Mouse (Mus musculus) forebrain, postnatal 0 days (tissue): ENCODE measurements around the gene F3. TPM values are rescaled to one million over a fixed set of nuclear protein-coding genes. Genes with fewer than 3 reads are reported as not detected.
"Not testable (repeated sequence)": the region's sequence is repeated elsewhere in the genome, so short reads cannot be mapped to it uniquely, and the experiment has no call there.

Experiments used
- ATAC-seq: fragments of 200-750 bp; cut with Nextera tagmentation; 2 replicates; pipeline ENCODE4 v1.8.0; 2017; ENCODE audit warnings: mild to moderate bottlenecking, moderate library complexity
- DNase-seq: peaks from one replicate; pipeline ENCODE4 v3.0.0-alpha.2; 2015
- H3K27ac ChIP-seq: fragments of 300-500 bp; sonication (generic); 2 replicates; pipeline ENCODE4 v1.5.1; 2014; ENCODE audit warnings: low read depth, mild to moderate bottlenecking, antibody characterized with exemption, low read length, moderate library complexity, mixed read lengths
- H3K27me3 ChIP-seq: fragments of 300-500 bp; sonication (generic); 2 replicates; pipeline ENCODE4 v1.6.1; 2014; ENCODE audit warnings: mild to moderate bottlenecking, low read length, mixed read lengths; ENCODE audit not compliant: insufficient read depth
- H3K36me3 ChIP-seq: fragments of 300-500 bp; sonication (generic); 2 replicates; pipeline ENCODE4 v1.6.1; 2014; ENCODE audit warnings: mild to moderate bottlenecking, moderate library complexity; ENCODE audit not compliant: insufficient read depth
- H3K4me1 ChIP-seq: fragments of 300-500 bp; sonication (generic); 2 replicates; pipeline ENCODE4 v1.6.1; 2014; ENCODE audit warnings: antibody characterized with exemption; ENCODE audit not compliant: insufficient read depth
- H3K4me2 ChIP-seq: fragments of 300-500 bp; sonication (generic); 2 replicates; pipeline ENCODE4 v1.6.1; 2014; ENCODE audit warnings: low read depth, mild to moderate bottlenecking, moderate library complexity
- H3K4me3 ChIP-seq: fragments of 300-500 bp; sonication (generic); 2 replicates; pipeline ENCODE4 v1.5.1; 2014; ENCODE audit warnings: low read depth, low read length, mixed read lengths
- H3K9ac ChIP-seq: fragments of 300-500 bp; sonication (generic); 2 replicates; pipeline ENCODE4 v1.6.1; 2014; ENCODE audit warnings: mild to moderate bottlenecking
- H3K9me3 ChIP-seq: fragments of 300-500 bp; sonication (generic); 2 replicates; pipeline ENCODE4 v1.6.1; 2016; ENCODE audit warnings: low read length
- CTCF ChIP-seq: sonication (generic); IDR thresholded peaks from 2 replicates; pipeline ENCODE4 v1.5.1; 2016; ENCODE audit warnings: antibody characterized with exemption, control low read depth, low read depth
- WGBS: fragments of 180-500 bp; shearing (Covaris S2); extraction: QIAGEN DNeasy Blood & Tissue Kit; methylation state at CpG from one replicate; pipeline ENCODE4 v1.1.7; 2014; 5-methylcytosine and 5-hydroxymethylcytosine counted together
- polyA plus RNA-seq: library from polyadenylated mRNA; unstranded; fragments of >200 nt; fragmentation: Nextera tagmentation; extraction: Ambion mirVana; gene quantifications from 2 replicates; pipeline ENCODE4 v1.2.1, GENCODE M21; 2015
- total RNA-seq: library from RNA; depleted of rRNA; stranded (reverse); fragments of >200 nt; gene quantifications from 2 replicates; pipeline ENCODE4 v1.2.3, GENCODE M21; 2014

The F3 gene
- total and polyA plus RNA-seq, 2 experiments from 2014 or later = 11.5 to 14.2 TPM

DNA sequence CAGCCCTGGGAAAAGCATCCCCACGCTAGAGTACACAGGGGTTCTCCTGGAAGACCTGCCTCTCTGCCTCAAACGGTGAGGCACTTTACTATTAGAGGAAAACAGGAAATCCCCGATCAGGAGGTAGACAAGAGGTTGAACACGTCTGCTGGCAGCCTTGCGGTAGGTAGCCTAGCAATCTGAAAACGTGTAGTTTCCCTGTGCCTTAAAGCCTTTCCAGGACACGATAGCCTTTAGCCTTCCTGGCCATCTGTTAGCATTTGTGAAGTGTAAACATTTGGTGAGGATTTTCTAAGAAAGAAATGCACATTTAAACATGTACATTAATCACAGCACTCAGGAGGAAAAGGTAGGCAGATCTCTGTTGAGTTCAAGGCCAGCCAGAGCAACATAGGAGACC lies 35.0 kb downstream of the F3 start:
- Histone ChIP-seq H3K27ac (no peak overlapping the region), H3K4me1 (no peaks in the 10 kb centered on the region), H3K4me2 (no peak overlapping the region), H3K36me3 (peaks cover 11% of the 10 kb centered on the region), H3K27me3 (no peaks in the 10 kb centered on the region), H3K4me3 (no peak overlapping the region), H3K9ac (no peak overlapping the region), H3K9me3 (no peaks in the 10 kb centered on the region)
- 75% methylated on average over 7 of the region's 7 CpGs for WGBS
- no peak for TF ChIP-seq CTCF
- ATAC-seq (no peak), DNase-seq (no peak)

DNA sequence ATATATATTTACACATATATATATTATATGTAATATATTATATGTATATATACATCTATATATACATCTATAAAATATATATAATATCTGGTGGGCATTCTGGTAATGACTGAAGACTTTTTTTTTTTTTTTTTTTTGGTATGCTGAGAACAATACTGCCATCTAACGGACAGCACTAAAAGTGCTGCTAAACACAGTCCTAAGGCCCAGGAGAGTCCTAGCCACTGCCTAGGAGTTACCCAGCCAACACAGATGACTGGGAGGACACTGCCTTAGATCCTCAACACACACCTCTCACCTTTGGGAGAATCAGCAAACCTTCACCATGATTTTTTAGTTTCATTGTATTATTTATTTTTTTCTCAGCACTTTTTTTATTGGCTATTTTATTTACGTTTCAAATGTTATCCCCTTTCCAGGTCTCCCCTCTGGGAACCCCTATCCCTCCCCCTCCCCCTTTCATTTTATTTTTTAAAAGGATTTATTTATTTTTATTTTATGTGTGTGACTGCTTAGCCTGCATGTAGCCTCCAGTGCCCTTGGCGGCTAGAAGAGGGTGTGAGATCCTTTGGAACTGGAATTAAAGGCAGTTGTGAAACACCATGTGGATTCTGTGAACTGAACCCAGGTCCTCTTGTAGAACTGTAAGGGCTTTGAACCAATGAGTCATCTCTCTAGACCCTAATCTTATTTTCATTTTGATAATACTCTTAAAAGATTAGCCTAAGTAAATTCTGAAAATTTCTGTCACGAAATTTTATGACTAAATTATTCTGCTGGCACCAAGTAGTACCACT lies 38.9 kb downstream of the F3 start:
- 56% methylated on average over 4 of the region's 4 CpGs for WGBS
- ATAC-seq (peak; percentile 62; the same call in 1 of the 2 replicates), DNase-seq (peak; percentile 56)
- Histone ChIP-seq H3K4me3 (no peak overlapping the region), H3K9me3 (no peaks in the 10 kb centered on the region), H3K4me2 (no peak overlapping the region), H3K36me3 (peaks cover 31% of the 10 kb centered on the region), H3K27me3 (no peaks in the 10 kb centered on the region), H3K4me1 (no peaks in the 10 kb centered on the region), H3K27ac (no peak overlapping the region), H3K9ac (no peak overlapping the region)
- TF ChIP-seq CTCF = peak; percentile 67

DNA sequence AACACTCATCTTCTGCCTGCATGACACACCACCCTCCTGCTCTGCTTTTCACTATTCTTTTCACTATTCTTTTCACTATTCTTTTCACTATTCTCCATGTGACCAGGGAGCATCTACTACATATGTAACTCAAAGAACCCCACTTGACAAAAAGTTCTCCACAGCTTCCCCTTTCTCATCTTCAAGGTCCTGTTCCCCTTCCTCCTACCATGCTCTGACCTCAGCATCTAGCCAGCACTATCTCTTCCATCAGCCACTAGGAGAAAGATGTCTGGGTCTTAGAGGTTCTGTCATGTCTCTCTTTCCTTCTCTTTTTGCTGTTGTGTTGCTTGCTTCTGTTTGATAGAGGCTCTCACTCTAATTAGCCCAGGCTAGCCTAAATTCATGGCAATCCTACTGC lies 42.7 kb downstream of the F3 start:
- Histone ChIP-seq H3K4me2 (no peak overlapping the region), H3K4me1 (no peaks in the 10 kb centered on the region), H3K27ac (no peak overlapping the region), H3K9ac (no peak overlapping the region), H3K4me3 (no peak overlapping the region), H3K36me3 (peaks cover 43% of the 10 kb centered on the region), H3K27me3 (no peaks in the 10 kb centered on the region), H3K9me3 (no peaks in the 10 kb centered on the region)
- DNase-seq (no peak), ATAC-seq (no peak)
- no peak for TF ChIP-seq CTCF

DNA sequence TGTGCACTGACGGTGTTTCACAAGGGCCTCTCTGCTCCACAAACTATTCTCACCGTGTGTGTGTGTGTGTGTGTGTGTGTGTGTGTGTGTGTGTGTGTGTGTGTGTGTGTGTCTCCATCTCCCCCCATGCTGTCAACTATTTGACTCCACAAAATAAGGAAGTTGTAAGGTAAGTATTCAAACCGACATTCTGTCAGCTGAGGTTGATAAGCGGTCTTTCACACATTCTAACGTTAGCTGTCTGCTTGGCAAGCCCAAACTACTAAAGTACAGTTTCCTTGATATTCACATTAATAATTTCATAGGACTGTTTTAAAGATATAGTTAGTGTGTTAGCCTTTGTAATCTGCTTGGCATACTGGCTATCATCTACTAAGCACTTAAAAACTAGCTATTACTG lies 43.5 kb downstream of the F3 start:
- Histone ChIP-seq H3K4me3 (no peak overlapping the region), H3K27me3 (no peaks in the 10 kb centered on the region), H3K4me2 (no peak overlapping the region), H3K9me3 (no peaks in the 10 kb centered on the region), H3K27ac (no peak overlapping the region), H3K9ac (no peak overlapping the region), H3K4me1 (no peaks in the 10 kb centered on the region), H3K36me3 (peaks cover 44% of the 10 kb centered on the region)
- WGBS = 83% methylated on average over 5 of the region's 5 CpGs
- no peak for ATAC-seq
- no peak for TF ChIP-seq CTCF
- no peak for DNase-seq

DNA sequence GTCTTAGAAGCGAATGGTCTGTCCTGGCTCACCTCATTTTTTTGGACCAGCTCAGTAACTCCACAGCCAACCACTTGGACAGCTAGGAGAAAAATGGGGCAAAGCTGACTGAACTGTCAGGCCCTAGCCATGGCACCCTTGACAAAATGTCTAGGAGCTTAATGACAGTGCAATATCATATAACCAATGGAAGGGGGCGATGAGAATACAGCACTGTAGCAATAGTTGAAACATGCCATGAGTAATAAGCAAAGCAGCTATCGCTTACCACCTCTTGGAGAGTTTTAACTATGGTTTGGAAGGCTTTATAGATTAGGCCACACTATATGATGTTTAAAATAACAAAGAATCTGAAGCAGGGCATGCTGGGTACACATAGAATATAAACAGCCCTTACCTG lies 45.4 kb downstream of the F3 start:
- H3K4me2 ChIP-seq = no peak overlapping the region
- no peaks in the 10 kb centered on the region for H3K4me1 ChIP-seq
- TF ChIP-seq CTCF = no peak
- ATAC-seq (no peak), DNase-seq (no peak)
- peaks cover 48% of the 10 kb centered on the region for H3K36me3 ChIP-seq
- no peak overlapping the region for H3K4me3 ChIP-seq
- H3K9ac ChIP-seq = no peak overlapping the region
- no peaks in the 10 kb centered on the region for H3K9me3 ChIP-seq
- no peak overlapping the region for H3K27ac ChIP-seq
- no peaks in the 10 kb centered on the region for H3K27me3 ChIP-seq
- WGBS = 95% methylated on average over 3 of the region's 3 CpGs

DNA sequence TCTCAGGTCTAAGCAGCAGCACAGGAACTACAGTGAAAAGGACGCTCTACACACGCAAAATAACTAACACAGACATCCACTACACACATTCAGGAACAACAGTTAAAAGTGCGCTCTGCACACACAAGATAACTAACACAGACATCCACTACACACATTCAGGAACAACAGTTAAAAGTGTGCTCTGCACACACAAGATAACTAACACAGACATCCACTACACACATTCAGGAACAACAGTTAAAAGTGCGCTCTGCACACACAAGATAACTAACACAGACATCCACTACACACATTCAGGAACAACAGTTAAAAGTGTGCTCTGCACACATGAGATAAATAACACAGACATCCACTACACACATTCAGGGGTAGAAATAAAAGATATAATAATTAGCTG lies 50.0 kb downstream of the F3 start:
- not testable (repeated sequence) for H3K27me3 ChIP-seq, H3K9me3 ChIP-seq, H3K9ac ChIP-seq, ATAC-seq, H3K4me2 ChIP-seq, H3K4me3 ChIP-seq, H3K27ac ChIP-seq, H3K4me1 ChIP-seq, DNase-seq
- 93% methylated on average over 4 of the region's 4 CpGs for WGBS
- peaks cover 20% of the 10 kb centered on the region for H3K36me3 ChIP-seq

DNA sequence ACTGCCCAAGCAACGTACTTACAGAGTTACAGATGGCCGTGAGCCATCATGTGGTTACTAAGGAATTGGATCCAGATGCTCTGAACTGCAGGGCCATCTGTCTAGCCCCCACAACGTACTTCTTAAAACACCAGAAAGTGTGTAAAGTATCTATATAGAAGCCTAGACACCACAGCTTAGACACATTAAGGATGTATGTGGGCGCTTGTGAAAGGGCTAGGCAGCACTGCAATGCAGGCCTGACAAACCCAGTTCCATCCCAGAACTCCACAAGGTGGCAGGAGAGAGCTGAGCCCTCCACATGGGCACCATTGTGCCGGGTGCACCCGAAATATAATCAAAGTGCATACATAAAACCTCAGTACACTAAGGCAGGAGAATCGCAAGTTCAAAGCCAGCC lies 54.6 kb downstream of the F3 start:
- Histone ChIP-seq H3K36me3 (no peaks in the 10 kb centered on the region; the same call in 1 of the 2 replicates), H3K27me3 (no peaks in the 10 kb centered on the region), H3K4me2 (no peak overlapping the region), H3K4me1 (no peaks in the 10 kb centered on the region), H3K4me3 (no peak overlapping the region), H3K9ac (no peak overlapping the region), H3K27ac (0 out of 2 replicates have a peak overlapping the region, but pooled peaks have one; percentile 1), H3K9me3 (no peaks in the 10 kb centered on the region)
- WGBS = 46% methylated on average over 7 of the region's 7 CpGs
- TF ChIP-seq CTCF = peak; percentile 70
- DNase-seq (peak; percentile 55), ATAC-seq (peak; percentile 78)
